Mouse (Mus musculus) right cerebral cortex, postnatal 36 days (tissue): Measurements from ENCODE around the gene Runx3.

ENCODE experiments used
- DNase-seq, 2 experiments: peaks; one replicate each; pipeline ENCODE4 v3.0.0; 2022; ENCODE audit warnings: low spot score in 2 of 2, mixed read lengths in 1 of 2

Gene Runx3

DNA sequence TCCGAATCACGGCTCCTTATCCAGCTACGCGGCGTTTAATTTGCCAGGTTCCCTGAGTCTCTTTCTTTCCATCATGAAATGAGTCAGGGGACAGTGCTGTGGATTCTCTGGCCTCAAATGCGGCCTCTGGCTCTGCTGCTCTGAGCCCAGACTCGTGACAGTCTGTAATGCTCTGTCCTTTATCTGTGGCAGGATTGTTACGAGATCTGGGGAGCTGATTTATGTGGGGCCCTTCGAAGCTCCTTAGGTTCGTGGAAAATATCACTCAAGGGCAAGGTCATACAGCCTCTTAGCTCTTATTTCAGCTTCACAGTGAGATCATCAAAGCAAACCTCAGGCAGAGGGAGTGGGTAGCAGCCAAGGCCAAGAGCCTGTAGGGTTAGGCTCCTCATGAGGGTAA lies 6.2 kb upstream of the Runx3 start:
- DNase-seq: no peak

DNA sequence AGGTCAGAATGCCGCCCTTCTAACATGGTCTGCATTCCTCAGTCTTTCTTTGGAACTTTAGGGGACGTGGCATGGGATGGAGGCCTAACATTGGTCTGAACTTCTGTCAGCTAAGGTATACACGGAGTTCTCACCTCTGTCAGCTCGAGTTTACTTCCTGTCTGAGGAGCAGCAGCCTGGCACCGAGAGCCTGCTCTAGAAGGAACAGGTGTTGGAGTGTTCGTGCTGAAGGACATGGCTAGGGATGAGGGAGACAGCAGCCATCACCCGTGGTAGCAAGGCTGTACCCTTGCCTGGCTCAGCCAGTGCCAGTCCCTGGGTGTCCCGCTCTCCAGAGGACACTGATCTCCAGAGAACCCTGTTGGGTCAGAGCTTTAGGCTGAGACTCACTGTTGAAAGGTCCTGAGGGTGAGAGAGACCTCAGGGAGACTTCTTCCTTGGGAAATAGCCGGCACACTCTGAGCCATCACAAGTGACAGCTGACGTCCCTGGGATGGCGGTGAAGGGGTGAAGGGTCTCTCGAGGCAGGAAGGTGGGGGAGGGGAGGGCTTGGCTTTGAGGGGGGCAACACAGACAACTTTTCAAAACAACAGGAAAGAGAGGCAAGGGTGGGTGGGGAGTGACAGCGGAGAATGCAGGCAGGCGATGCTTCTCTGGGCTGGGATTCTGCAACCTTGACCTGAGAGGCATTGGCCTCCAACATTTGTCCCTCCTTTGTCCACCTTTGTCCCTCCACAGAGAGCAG lies 4.9 kb upstream of the Runx3 start:
- DNase-seq: no peak

DNA sequence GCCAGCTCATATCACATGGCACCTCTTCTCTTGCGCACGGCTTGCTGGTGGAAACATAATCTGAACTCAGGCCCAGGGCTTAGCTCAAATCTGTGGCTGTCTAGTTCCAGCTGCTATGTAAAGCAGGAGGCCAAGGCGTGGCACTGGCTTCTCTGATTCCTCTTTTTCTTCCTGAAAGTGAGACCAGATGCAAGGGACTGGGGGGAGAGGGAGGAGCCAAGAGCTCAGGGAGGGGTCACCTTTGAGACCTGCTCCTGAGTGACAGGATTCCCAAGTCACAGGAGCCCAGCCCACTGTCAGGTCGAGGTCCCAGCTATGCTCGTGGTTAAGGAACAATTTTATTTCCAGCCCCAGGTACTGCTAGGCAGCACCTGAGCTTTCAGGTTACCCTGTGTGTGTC lies 4.1 kb upstream of the Runx3 start:
- no peak for DNase-seq

DNA sequence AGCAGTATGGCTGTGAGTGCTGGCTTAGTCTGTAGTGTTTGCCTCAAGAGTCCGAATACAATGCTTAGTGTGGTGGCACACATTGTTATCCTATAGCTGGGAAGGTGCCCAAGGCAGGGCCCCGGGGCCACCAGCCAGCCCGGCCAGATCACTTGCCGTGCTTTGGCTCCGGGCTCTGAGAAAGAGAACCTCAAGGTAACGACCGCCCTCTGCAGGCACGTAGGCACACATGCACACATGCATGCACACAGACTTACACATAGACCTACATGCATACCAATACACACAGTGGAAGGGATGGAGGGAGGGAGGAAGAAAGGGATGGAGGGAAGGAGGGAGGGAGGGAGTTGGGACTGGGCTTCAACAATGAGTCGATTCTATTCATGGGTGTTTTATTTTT lies 2.6 kb upstream of the Runx3 start:
- no peak for DNase-seq

DNA sequence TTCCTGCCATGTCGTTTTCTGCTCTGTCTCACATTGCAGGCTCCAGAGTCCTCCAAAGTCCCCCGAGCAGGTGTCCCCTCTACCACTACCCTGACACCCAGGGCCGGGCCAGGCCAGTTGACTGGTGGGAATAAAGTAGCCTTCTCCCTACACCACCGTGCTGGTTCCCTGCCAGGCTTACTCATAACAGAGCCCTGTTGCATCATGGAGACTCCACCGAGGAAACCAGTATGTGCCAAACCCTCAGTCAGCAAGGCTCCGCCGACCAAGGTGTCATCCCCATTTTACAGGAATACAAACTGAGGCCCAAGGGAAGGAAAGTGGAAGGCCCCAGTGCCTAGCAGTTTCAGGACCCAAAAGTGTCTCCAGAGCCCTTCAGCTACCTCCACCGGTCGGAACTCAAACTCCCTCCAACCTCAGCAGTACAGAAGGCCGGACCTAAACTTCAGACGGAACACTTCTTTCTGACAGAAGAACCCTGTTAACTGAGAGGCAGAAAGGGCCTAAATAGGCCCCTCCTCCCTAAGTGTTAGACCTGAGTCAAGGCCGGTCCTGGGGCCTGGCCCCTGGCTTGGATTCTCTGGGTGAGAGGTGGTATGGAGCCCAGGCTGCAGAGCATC lies 1.5 kb upstream of the Runx3 start:
- no peak for DNase-seq

DNA sequence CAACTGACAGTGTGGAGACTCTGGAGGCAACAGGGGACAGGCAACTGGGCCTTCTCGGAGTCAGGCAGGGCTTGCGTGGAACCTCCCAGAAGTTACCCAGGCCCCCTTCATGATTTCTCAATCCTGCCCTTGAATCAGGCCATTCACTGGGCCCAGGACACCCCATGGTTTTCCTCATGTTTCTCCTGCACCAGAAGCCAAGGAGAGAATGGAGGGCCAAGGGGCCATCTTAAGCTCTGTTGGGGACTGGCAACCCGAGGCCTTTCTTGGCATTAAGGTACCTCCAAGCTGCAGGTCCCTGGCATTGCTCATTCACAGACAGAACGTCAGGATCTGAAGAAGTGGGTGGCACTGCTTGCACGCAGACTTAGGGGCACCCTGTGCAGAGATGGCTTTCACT lies 3.3 kb downstream of the Runx3 start:
- DNase-seq: no peak

DNA sequence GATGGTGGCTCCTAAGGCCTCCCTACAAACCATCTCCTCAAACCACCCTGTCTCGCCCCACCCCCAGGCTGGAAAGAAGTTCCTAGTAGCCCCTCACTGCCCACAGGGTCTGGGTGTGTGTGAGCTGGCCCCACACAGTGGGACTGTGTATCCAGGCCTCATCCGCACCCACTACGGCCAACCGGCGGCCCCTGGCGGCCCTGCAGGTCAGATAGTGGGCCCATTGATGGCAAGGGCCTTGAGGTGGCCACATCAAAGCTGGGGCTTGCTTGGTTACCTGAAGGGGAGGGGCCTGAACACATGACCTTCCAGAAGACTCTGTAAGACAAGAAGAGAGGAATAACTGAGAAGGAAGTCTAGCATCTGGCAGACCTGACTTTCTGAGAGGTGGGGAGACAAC lies 4.3 kb downstream of the Runx3 start:
- DNase-seq: no peak

DNA sequence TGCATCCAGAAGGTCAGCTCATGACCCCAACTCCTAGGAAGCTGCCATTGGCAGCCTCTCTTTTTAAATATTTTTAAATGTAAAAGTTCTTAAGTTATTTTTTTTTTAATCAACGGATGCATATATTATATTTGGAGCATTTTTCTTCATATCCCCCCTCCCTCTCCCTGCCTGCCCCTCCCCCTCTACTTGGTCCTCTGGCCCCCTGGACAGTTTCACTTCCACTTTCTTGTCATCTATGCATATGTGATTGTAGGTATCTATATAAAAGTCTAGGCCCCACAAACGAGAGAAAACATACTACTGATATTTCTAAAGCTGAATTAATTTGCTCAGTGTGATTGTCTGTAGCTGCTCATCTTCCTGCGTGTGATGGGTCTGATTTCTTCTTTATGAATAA lies 4.7 kb downstream of the Runx3 start:
- DNase-seq: no peak

DNA sequence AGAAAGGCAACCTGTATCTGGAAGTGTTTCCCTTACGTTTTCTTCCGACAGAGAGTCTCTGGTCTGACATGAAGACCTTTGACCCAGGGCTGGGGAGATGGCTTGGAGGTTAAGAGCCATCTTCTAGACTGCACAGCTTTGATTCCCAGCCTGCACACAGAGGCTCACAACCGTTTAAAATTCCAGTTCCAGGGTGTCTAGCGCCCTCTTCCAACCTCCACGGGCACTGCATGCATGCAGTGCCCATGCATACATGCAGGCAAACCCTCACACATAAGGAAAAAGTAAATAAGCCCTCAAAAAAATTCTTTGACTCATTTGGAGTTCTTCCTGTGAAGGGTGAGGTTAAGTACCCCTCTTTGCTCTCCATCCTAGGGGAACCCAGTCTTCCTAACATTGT lies 5.9 kb downstream of the Runx3 start:
- no peak for DNase-seq

DNA sequence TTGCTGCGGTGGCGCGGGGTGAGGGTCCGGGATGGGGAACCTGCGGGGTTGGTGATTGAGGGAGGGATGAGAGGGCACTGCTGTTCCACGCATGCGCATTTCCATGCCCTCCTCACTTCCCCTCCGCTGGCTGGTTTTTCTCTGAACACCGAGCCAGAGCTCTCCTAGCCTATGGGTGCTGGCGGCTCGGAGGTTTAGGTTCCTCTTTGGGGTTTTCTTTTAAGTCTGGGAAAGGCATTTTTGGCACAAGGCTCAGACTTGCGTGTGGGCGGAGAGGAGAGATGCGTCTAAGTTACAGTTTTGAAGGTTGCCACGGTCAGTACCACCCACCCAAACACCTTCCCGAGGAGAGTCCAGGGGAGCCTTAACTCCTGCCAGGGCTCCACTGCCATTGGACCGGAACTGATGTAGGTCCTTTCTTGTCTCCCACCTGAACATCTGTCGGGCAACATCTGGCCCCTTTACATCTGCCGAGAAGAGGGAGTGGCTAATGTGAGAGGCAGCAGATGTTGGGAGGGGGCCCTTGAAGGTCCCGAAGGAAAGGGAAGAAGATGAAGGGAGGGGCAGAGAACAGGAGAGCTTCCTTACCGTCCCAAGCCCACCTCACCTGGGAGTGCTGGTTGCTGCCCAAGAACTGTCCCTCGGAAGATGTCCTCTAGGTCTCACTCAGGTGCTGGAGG lies 8.5 kb downstream of the Runx3 start:
- DNase-seq: no peak

DNA sequence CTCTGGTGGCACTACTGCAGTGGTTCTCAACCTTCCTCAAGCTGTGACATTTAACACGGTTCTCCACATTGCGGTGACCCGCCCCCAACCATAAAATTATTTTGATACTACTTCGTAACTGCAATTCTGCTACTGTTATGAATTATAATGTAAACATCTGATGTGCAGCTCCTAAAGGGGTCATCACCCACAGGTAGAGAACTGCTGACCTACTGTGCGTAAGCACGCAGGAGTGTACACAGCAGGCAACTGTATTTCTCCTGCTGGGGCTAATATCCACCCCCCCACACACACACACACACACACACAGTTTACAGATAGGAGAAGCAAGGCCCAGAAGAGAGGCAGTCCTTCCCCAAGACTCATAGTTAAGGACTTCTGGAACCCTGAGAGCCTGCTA lies 9.7 kb downstream of the Runx3 start:
- no peak for DNase-seq

DNA sequence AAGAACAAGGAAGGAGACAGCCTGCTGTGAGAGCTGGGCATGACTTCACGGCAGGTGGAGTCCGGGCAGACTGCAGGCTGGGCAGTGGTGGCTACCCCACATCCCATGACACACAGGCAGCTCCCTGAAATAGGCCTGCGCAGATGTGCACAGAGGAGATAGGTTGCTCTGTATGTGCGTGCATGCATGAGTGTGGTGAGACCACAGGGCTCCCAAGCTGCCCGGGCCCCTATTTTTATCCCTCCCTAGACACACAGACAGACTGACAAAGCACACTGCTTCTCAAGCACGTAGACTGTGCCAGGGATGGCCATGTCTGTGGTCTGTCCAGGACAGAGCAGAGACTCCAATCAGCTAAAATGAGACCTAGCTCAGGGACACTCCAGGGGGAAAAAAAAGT lies 10.7 kb downstream of the Runx3 start:
- no peak for DNase-seq

DNA sequence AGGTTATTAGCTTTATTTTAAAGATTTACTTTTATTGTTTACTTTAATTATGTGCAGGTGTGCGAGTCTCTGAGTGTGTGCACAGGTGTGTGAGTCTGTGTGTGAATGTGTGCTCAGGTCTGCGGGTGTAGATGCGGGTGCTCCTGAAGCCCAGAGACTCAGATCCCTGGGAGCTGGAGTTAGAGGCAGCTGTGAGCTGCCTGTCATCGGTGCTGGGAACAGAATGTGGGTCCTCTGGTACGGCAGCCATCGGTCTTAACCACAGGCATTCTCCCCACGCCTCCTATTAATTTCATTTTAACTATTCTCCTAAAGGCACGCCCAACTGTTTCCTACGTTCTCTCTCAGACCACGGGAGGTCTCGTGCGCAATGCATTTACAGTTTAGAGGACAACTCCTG lies 12.3 kb downstream of the Runx3 start:
- DNase-seq: no peak

DNA sequence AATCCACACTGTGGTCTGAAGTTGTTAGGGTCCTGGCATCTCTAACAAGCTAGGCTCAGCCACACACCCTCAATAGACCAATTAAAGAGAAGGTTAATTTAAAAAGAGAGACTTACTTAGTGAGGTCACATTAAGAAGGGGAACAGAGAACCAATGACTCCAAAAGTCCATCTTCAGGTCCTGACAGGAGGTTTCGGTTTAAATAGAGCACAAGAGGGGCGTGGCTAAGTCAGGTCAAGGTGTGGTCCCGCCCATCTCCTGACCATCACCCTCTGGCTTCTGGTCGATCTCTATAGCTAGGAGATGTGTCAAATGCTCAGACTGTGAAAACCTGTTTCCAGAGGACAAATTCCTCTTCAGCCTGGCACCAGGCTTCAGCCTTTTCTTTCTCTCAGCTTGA lies 13.3 kb downstream of the Runx3 start:
- no peak for DNase-seq

DNA sequence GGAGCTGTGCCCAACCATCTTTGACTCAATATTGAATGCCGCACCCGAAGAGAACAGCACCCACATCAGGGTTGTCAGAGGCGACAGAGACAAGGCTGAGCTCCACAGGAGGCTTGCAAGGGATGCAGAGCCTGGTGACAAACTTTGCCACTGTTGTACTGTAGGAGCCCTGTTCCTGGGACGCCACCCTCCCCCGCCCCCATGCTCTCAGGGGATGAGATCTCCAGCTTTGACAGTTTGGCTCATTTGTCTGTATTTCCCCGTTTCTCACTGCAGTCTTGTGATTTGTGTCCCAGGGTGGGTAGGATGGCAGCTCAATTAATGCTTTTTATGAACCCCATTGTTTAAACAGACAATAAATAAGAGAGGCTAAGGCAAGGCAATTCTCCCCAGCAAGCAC lies 14.9 kb downstream of the Runx3 start:
- DNase-seq: no peak

DNA sequence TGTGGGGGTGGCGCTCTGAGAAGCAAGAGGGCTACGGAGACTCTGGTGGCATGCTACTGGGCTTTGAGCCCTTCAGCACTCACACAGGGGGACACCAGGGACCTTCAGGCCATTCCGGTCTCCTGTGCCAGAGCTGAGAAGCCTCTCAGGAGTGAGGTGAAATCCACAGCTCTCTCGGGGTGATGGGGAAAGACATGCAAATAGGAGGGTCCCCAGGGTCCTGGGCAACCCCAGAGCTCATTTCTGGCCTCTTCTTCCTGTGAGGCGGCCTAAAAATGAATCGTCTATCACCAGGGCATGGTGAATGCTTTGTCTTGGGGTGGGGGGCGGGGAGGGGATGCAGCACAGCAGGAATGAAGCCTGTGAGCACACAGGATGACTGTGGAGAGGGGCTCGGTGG lies 15.8 kb downstream of the Runx3 start:
- no peak for DNase-seq

DNA sequence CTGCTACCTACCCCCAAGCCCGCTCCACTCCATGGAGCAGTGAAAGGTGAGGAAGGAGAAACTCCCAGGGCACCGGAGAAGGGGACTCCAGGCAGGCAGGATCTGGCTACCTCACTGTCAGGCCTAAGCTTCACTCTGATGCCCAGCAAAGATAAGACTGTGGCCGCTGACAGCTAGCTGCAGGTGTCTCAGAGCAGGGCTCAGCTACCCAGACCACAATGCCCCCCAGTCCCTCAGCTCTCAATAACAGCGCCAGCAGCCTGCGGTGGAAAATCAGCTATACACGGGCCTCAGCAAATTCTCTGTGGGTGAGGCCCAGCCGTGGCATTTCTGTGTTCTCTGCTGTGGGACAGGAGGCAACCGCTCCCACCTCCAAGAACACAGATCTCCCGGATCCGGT lies 16.2 kb downstream of the Runx3 start:
- no peak for DNase-seq

DNA sequence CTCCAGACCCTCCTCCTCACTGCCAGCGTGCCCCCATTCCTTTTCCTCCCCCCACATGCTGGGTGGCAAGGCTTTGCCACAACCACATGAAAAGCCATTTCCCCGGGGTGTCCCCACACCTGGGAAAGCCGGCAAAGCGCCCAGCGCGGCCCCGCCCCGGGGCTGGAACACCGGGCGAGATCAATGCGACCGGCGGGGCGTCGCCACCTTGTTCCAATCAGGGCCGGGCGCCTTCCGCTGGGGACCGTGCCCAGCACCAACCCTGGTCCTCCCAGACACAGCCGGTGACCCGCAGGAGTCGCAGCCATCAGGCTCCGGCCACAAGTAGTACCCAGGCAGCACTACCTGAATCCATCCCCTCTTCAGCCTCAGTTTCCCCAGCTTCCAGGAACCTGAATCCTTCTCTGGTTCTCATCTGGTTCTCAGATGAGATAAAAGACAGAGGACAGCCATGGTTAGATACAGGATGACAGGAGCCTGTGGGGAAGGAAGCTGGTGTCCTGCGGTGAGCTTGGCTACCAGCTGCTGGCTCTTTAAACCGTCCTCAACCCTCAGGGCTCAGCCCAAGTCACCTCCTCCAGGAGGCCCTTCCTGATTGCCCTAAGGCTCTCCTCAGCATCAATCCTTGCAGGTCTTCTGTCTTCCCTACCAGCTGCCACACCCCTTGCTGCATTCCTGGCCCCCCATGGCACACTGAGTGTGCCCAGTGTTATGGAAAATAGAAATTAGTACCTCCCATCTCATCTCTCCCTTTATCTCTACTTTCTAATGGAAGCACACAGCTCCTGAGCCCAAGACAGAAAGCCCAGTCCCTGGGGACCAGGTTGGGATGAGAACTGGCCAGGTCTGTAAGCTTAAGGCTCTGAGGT lies 20.4 kb downstream of the Runx3 start:
- no peak for DNase-seq

DNA sequence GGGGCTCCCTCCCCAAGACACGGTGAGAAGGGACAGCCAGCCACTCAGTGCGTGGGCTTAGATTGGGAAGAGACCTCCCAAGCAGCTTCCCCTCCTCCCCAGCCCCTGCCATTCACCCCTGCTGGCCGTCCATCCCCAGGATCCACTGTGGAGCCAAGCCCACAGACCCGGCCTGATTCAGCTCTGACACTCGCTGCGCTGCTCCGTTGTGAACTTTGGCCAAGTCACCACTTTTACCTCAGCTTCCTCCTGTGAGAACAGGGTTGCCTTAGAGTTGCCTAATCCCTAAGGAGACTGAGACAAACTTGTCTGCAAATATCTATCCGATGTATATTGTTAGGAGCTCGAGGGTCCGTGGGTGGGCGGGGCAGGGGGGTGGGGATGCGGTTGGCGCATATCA lies 21.3 kb downstream of the Runx3 start:
- no peak for DNase-seq

DNA sequence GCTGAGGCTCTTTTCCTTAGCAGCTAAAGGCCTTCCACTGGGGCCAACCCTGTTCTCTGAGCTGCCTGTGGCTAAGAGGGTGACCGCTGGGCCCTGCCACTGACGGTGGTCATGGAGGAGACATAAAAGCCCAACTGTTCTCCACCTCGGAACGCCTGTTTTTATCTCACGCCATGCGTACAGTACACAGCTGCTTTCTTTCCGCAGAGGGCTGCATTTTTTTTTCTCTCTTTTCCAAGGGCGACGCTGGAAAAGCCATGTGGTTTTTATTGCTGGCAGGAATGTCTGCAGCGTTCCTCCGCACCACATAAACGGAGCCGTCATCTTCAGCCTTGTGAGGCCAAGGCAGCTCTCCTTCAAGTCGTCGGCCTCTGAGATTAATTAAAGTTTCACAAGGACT lies 26.3 kb downstream of the Runx3 start:
- no peak for DNase-seq

DNA sequence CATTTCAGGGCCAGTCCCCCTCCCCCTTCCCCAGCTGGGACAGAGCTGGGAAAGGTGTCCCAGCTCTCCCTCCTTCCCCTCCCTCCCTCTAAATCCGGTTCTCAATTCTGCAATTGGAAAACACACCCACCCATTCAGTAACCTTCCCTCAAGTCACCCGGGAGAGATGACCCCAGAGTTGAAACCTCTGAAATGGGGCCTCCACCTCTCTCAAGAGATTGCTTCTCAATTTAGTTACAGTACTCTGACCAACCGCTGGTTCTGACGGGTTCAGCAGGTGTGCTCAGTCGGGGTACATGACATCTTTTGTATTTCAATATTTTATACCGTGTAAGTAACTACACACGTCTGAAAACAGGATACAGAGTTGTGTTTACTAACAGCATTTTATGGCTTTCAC lies 28.2 kb downstream of the Runx3 start:
- no peak for DNase-seq

DNA sequence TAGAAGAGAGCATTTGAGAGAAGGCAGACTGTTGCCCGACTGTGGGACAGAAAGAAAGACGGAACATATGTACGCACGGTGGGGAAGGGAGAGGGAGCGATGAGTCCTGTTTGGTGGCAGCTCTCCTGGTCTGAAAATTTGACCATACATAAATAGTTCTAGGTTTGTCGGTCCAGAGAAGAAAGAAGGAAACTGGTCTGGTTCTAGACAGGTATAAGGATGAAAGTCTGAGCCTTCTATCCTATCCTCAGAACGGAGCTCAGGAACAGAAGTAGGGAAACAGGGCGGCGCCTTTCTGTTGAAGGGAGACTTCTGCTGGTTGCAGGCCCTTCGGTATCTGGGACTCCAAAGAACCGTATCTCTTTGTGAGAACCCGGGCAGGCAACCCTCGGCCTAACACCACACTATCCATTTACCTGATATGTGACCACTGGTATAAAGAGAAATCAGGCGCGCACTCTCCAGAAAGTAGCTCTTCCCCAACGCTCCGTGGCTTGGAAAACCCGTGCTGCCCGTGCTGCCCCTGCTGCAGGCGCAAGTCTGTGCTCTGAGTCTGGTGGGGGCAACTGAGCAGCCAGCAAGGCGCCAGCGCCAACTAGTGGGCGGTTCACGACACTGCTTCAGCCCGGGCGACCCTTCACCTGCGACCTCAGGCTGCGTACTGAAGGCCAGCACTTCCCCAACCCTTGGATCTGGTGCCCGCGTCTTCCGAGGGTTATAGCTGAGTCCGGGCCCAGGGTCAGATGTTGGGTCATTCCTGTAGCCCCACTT lies 29.8 kb downstream of the Runx3 start:
- peak; percentile 18 to 21 for DNase-seq
